Mouse (Mus musculus): Measurements from ENCODE around the gene Eral1. TPM values are rescaled to one million over a fixed set of nuclear protein-coding genes. Genes with fewer than 3 reads are reported as not detected.
A peak's percentile ranks its signal among the peaks of the same experiment; 100 is the strongest.

Gene Eral1
- polyA plus RNA-seq, 1 experiment from 2014 or later: 40.9 TPM

- no peaks in the 10 kb centered on the region for H3K27me3 ChIP-seq (replicated peaks; ENCODE audit: low read depth, poor library complexity, severe bottlenecking)
- no peak overlapping the region for H3K4me3 ChIP-seq
- H3K27ac ChIP-seq (replicated peaks): no peak overlapping the region
- no peaks in the 10 kb centered on the region for H3K36me3 ChIP-seq (replicated peaks)
- WGBS: 86% methylated on average over 2 of the region's 2 CpGs
- no peaks in the 10 kb centered on the region for H3K9me3 ChIP-seq
- peaks cover 31% of the 10 kb centered on the region for H3K4me1 ChIP-seq
- no peak for DNase-seq (ENCODE audit: low spot score)
Observed at GRCm38 (mm10) chr11:78113616-78114015, 33.4 kb upstream of the Eral1 start.

DNA sequence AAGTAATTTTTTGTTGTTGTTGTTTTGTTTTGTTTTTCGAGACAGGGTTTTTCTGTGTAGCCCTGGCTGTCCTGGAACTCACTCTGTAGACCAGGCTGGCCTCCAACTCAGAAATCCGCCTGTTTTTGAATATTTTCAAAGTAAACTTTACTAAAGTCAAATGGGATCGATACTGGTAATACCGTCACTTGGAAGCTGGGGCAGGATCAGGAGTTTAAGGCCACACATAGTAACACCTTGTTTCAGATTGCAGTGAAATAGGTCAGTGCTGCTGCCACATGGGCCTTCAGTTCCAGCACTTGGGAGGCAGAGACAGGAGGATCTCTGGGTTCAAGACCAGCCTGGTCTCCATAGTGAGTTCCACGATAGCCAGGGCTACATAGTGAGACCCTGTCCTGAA lies 24.3 kb upstream of the Eral1 start:
- Histone ChIP-seq H3K36me3 (replicated peaks) (peaks cover 62% of the 10 kb centered on the region), H3K27ac (replicated peaks) (no peak overlapping the region), H3K4me1 (no peaks in the 10 kb centered on the region), H3K27me3 (replicated peaks; ENCODE audit: low read depth, poor library complexity, severe bottlenecking) (no peaks in the 10 kb centered on the region), H3K4me3 (no peak overlapping the region), H3K9me3 (peaks cover 2% of the 10 kb centered on the region)
- 92% methylated on average over 5 of the region's 5 CpGs for WGBS
- no peak for DNase-seq (ENCODE audit: low spot score)

- WGBS: 70% methylated on average over 5 of the region's 5 CpGs
- Histone ChIP-seq H3K36me3 (replicated peaks) (peaks cover 73% of the 10 kb centered on the region), H3K9me3 (peaks cover 2% of the 10 kb centered on the region), H3K27me3 (replicated peaks; ENCODE audit: low read depth, poor library complexity, severe bottlenecking) (no peaks in the 10 kb centered on the region), H3K27ac (replicated peaks) (no peak overlapping the region), H3K4me3 (no peak overlapping the region), H3K4me1 (no peaks in the 10 kb centered on the region)
- DNase-seq (ENCODE audit: low spot score): no peak
Observed at GRCm38 (mm10) chr11:78102958-78103747, 23.0 kb upstream of the Eral1 start.

GRCm38 (mm10) chr11:78102142-78102541 lies 22.0 kb upstream of the Eral1 start:
- DNase-seq (ENCODE audit: low spot score): no peak
- Histone ChIP-seq H3K4me3 (no peak overlapping the region), H3K9me3 (no peaks in the 10 kb centered on the region), H3K4me1 (no peaks in the 10 kb centered on the region), H3K27me3 (replicated peaks; ENCODE audit: low read depth, poor library complexity, severe bottlenecking) (no peaks in the 10 kb centered on the region), H3K27ac (replicated peaks) (no peak overlapping the region), H3K36me3 (replicated peaks) (peaks cover 66% of the 10 kb centered on the region)
- 94% methylated on average over 5 of the region's 5 CpGs for WGBS

GRCm38 (mm10) chr11:78100746-78101145 lies 20.6 kb upstream of the Eral1 start:
- H3K27me3 ChIP-seq (replicated peaks; ENCODE audit: low read depth, poor library complexity, severe bottlenecking): no peaks in the 10 kb centered on the region
- H3K9me3 ChIP-seq: no peaks in the 10 kb centered on the region
- H3K4me3 ChIP-seq: no peak overlapping the region
- no peak overlapping the region for H3K27ac ChIP-seq (replicated peaks)
- WGBS: 92% methylated on average over 11 of the region's 11 CpGs
- DNase-seq (ENCODE audit: low spot score): no peak
- H3K36me3 ChIP-seq (replicated peaks): peaks cover 52% of the 10 kb centered on the region
- H3K4me1 ChIP-seq: peaks cover 13% of the 10 kb centered on the region

DNA sequence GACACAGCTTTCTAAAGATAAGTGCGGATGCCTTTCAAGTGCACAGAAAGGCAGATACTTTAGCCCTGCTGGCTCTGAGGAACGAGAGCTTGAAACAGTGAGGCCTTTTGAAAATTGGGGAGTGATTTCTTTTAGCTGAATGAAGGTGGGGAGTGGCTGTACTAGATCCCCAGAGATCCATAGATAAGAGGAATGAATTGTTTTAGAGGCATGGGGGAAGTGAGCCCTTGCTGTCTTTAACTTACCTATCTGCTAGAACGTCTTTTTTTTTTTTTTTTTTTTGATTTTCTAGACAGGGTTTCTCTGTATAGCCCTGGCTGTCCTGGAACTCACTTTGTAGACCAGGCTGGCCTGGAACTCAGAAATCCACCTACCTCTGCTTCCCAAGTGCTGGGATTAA lies 16.9 kb upstream of the Eral1 start:
- peaks cover 36% of the 10 kb centered on the region for H3K36me3 ChIP-seq (replicated peaks)

GRCm38 (mm10) chr11:78095144-78095516 lies 14.9 kb upstream of the Eral1 start:
- Histone ChIP-seq H3K27me3 (replicated peaks; ENCODE audit: low read depth, poor library complexity, severe bottlenecking) (no peaks in the 10 kb centered on the region), H3K36me3 (replicated peaks) (peaks cover 19% of the 10 kb centered on the region), H3K27ac (replicated peaks) (peak overlapping the region; percentile 90), H3K4me3 (peak overlapping the region; percentile 81), H3K4me1 (peaks cover 26% of the 10 kb centered on the region), H3K9me3 (no peaks in the 10 kb centered on the region)
- 30% methylated on average over 5 of the region's 5 CpGs for WGBS
- DNase-seq (ENCODE audit: low spot score): no peak

More for the DNA sequence above, 16.9 kb upstream of the Eral1 start:
- H3K4me1 ChIP-seq: peaks cover 26% of the 10 kb centered on the region
- H3K9me3 ChIP-seq: no peaks in the 10 kb centered on the region
- WGBS: 45% methylated on average over 3 of the region's 3 CpGs
- peak overlapping the region; percentile 81; the same call in 1 of the 2 replicates for H3K4me3 ChIP-seq
- no peak overlapping the region for H3K27ac ChIP-seq (replicated peaks)
- no peaks in the 10 kb centered on the region for H3K27me3 ChIP-seq (replicated peaks; ENCODE audit: low read depth, poor library complexity, severe bottlenecking)
- DNase-seq (ENCODE audit: low spot score): no peak

DNA sequence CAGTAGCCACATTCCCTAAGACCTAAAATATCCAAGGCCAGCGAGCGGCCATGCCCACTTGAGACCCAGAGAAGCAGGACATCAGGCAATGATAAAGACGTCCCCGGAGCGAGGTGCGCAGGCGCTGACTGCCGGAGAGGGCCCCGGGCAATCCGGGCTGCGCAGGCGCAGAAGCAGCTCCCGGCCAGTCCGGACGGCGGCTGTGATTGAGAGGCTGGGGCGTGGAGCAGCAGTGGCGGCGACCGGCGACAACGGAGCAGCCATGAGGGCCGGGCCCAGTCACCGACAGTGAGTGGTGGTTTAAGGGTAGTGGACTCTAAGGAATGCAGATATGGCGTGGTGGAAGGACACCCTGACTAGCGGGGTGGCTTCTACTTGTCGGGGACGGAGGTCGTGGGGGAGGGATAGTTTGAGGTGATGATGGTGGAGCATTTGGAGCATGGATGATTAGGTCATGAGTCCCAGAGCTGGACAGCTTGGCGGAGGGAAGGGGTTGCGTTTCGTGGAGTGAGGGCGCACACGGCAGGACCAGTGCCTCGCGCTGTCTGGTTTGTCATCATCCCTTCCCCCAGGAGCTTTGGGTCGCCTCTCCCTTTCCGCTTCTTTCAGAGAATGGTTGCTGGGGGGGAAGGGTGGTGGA lies 14.4 kb upstream of the Eral1 start, which contains the start of gene Fam222b:
Gene Fam222b (plus strand): TSS at position 157 of the 640 bp plus-strand sequence.
- no peaks in the 10 kb centered on the region for H3K27me3 ChIP-seq (replicated peaks; ENCODE audit: low read depth, poor library complexity, severe bottlenecking)
- WGBS: under 1% methylated on average over 38 of the region's 38 CpGs
- H3K9me3 ChIP-seq: no peaks in the 10 kb centered on the region
- H3K4me3 ChIP-seq: peak within 1 kb of the TSS; percentile 81
- H3K27ac ChIP-seq (replicated peaks): peak within 1 kb of the TSS; percentile 90
- H3K4me1 ChIP-seq: peaks cover 26% of the 10 kb centered on the region
- peaks cover 15% of the 10 kb centered on the region for H3K36me3 ChIP-seq (replicated peaks)
- peak; percentile 95 for DNase-seq (ENCODE audit: low spot score)

GRCm38 (mm10) chr11:78094137-78094503 lies 13.9 kb upstream of the Eral1 start:
- Histone ChIP-seq H3K4me3 (peak overlapping the region; percentile 81), H3K36me3 (replicated peaks) (peaks cover 12% of the 10 kb centered on the region), H3K9me3 (no peaks in the 10 kb centered on the region), H3K27me3 (replicated peaks; ENCODE audit: low read depth, poor library complexity, severe bottlenecking) (no peaks in the 10 kb centered on the region), H3K4me1 (peaks cover 26% of the 10 kb centered on the region), H3K27ac (replicated peaks) (peak overlapping the region; percentile 90)
- DNase-seq (ENCODE audit: low spot score): no peak
- WGBS: 57% methylated on average over 11 of the region's 11 CpGs

DNA sequence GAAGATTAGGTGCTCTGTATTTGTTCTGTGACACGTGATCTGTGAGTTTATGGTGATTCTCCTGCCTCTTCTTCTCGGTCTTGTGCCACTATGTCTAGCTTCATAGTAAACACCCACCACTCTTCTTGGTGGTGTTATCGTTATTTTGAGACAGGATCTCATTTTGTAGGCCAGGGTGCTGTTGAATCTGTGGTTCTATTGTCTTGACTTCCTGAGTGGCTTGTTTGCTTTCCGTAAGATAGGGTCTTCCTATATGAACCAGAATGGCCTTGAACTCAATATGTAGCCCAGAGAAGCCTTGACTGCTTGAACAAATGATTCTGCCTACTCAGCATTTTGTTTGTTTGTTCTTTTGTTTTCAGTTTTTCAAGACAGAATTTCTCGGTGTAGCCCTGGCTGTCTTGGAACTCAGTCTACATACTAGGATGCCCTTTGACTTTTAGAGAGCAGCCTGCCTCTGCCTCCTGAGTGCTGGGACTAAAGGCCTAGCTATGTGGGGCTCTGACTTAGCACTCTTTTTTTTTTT lies 7.6 kb upstream of the Eral1 start:
- DNase-seq (ENCODE audit: low spot score): no peak
- H3K27me3 ChIP-seq (replicated peaks; ENCODE audit: low read depth, poor library complexity, severe bottlenecking): no peaks in the 10 kb centered on the region
- no peak overlapping the region for H3K27ac ChIP-seq (replicated peaks)
- 86% methylated on average over 5 of the region's 5 CpGs for WGBS
- H3K9me3 ChIP-seq: no peaks in the 10 kb centered on the region
- no peaks in the 10 kb centered on the region for H3K36me3 ChIP-seq (replicated peaks)
- no peaks in the 10 kb centered on the region for H3K4me1 ChIP-seq
- no peak overlapping the region for H3K4me3 ChIP-seq

GRCm38 (mm10) chr11:78086925-78087479 lies 6.8 kb upstream of the Eral1 start:
- no peak overlapping the region for H3K27ac ChIP-seq (replicated peaks)
- no peaks in the 10 kb centered on the region for H3K9me3 ChIP-seq
- DNase-seq (ENCODE audit: low spot score): no peak
- H3K36me3 ChIP-seq (replicated peaks): no peaks in the 10 kb centered on the region
- no peaks in the 10 kb centered on the region for H3K27me3 ChIP-seq (replicated peaks; ENCODE audit: low read depth, poor library complexity, severe bottlenecking)
- no peaks in the 10 kb centered on the region for H3K4me1 ChIP-seq
- WGBS: 76% methylated on average over 4 of the region's 4 CpGs
- H3K4me3 ChIP-seq: no peak overlapping the region

DNA sequence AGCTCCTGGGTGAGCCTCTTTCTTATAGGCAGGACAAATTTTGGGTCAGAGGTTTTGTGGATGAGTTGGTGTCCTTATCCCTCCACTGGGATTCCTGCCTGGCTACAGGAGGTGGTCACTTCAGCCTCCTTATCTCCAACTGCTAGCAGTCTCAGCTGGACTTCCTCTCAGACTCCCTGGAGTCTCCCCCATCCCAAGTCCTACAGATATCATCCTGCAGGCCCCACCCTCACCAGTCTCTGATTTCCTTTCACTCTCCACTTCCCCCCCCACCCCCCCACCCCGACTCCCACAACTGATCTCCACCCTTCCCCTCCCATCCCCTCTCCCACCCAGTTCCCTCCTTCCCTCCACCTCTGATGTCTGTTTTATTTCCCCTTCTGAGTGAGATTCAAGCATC lies 3.4 kb upstream of the Eral1 start:
- no peak overlapping the region for H3K4me3 ChIP-seq
- peaks cover 15% of the 10 kb centered on the region for H3K4me1 ChIP-seq
- H3K9me3 ChIP-seq: no peaks in the 10 kb centered on the region
- H3K27me3 ChIP-seq (replicated peaks; ENCODE audit: low read depth, poor library complexity, severe bottlenecking): no peaks in the 10 kb centered on the region
- no peak overlapping the region for H3K27ac ChIP-seq (replicated peaks)
- H3K36me3 ChIP-seq (replicated peaks): no peaks in the 10 kb centered on the region
- no peak for DNase-seq (ENCODE audit: low spot score)
- 69% methylated on average over 1 of the region's 1 CpGs for WGBS
